Mouse (Mus musculus) hematopoietic stem cell, adult 5-6 weeks (primary cell): ENCODE data around the gene Cyld. TPM values are rescaled to one million over a fixed set of nuclear protein-coding genes. Genes with fewer than 3 reads are reported as not detected.

Experiments used
- ATAC-seq, 2 experiments: fragments of 125-278 bp in 1 of 2; replicated peaks in 1 of 2; 2 replicates each; pipeline ENCODE4 v1.8.0; 2016 to 2017; ENCODE audit warnings: inconsistent platforms in 2 of 2, mild to moderate bottlenecking in 2 of 2, moderate number of reproducible peaks in 2 of 2, low read depth in 1 of 2, moderate TSS enrichment in 1 of 2; ENCODE audit not compliant: low FRiP score in 2 of 2, poor library complexity in 2 of 2, severe bottlenecking in 2 of 2, insufficient read depth in 1 of 2, low TSS enrichment in 1 of 2
- total RNA-seq: library from RNA; stranded (forward); fragments of 172-1452, 232-1000 nt; gene quantifications from 2 replicates; pipeline ENCODE4 v1.2.3, GENCODE M21; 2017

The Cyld gene
- total RNA-seq, 1 experiment from 2014 or later = 59.1 TPM

DNA sequence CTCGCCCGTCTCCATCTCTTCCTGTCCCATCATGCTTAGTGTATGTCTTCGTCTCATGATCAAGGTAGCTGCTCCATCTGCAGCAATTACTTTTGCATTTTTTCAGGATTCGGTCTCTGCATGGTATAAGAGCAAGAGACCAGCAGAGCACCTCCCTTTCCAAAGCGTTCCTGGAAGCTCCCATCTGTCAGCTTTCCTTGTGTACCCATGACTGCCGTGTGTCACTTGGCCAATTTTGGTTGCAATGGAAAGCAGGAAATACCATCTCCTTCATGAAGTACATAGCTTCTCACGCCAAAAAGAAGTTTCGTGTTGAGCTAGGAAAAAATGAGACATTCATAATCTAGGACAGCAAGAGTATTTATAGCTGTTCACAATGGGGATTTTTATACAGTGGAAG is 15.8 kb upstream of the Cyld start:
- no peak for ATAC-seq

- ATAC-seq = no peak
Observed at GRCm38 (mm10) chr8:88683656-88684289, 13.1 kb upstream of the Cyld start.

GRCm38 (mm10) chr8:88686226-88686905 is 10.5 kb upstream of the Cyld start:
- ATAC-seq = no peak

DNA sequence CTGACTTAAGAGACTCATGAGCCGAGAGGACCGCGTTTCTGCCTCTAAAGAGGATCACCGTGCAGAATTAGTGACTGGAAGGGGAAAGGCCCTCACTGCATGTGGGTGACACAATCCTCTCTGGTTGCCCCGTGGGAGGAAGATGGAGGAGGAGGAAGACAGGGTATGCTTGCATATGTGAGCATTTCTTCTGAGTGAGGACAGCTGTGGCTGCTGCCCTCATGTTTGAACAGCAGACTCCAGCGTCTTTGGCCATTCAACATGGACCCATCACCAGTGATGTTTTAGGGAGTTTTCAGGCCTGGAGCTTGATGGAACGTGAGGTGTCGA is 10.0 kb upstream of the Cyld start:
- ATAC-seq = no peak

DNA sequence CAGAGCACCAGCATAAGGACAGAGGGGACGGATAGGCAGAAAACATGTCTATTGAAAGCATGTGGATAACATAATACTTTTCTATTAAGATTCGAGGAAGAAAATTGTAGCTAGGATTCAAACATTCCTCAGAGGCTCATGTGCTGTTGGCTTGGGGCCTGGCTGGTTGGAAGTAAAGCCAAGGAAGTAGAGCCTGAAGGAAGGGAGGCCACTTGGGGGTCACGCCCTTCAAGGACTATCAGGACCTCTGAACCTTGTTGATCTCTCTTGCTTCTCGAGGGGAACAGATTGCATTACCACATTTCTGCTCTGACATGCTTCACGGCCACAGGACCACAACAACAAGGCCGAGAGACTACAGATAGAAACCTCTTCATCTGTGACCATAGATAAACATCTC is 7.7 kb upstream of the Cyld start:
- ATAC-seq = no peak

GRCm38 (mm10) chr8:88689891-88690290 is 6.9 kb upstream of the Cyld start:
- ATAC-seq = no peak

GRCm38 (mm10) chr8:88691342-88691948 is 5.4 kb upstream of the Cyld start:
- ATAC-seq = no peak

DNA sequence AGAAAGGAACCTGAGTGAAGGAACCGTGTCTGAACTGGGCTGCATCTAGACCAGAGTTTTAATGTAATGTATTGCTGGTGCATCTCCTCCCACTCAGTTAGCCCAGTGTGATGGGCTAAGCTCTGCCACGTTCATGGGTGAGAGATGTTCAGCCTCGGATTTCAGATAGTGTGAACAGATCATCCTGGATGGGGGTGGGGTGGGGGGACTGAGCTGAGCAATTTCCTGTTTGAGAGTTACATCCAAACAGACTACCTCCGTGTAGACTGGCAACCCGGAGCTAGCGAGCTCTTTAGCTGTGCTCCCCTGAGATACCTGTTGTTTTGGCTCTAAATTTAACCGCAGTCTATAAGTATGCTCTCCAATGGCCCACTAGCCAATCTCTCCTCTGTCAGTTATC is 4.9 kb upstream of the Cyld start:
- no peak for ATAC-seq

DNA sequence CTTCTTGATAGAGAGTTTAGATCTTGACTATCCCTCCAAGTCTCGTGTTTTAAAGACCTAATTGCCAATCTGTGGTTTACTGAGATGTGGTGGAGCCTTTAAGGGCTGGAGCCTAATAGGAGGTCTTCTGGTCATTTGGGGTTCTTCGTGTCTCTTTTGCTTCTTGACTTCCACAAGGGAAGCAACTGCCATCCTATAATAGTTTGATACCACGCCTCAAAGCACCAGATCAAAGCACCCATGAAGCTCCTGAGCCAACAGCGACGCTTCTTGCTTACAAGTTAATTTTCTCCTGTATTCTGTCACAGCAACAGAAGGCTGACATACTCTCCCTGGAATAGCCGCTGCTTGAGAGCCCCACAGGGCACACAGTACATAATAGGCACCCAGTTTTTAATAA is 4.0 kb upstream of the Cyld start:
- ATAC-seq = no peak

DNA sequence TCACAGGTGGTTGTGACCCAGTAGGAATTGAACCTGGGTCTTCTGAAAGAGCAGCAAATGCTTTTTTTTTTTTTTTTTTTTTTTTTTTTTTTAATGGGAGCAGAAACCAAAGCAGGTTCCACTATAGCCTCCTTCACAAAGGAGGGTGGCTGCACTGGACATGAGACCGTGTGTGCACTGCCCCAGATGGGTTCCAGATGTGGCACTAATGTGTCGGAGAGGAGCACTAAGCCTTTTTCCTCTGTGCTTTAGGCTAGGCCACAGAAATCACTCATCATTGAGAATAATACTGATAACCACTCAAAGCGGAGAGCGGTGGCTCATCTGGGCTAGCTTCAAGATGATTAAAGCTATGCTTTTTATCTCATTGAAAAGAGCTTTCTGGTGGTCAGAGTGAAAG is 3.5 kb upstream of the Cyld start:
- no peak for ATAC-seq

- ATAC-seq = peak in 1 of 2 experiments; percentile 58; a peak in 1 of 4 replicates
Observed at GRCm38 (mm10) chr8:88694291-88694690, 2.5 kb upstream of the Cyld start.

DNA sequence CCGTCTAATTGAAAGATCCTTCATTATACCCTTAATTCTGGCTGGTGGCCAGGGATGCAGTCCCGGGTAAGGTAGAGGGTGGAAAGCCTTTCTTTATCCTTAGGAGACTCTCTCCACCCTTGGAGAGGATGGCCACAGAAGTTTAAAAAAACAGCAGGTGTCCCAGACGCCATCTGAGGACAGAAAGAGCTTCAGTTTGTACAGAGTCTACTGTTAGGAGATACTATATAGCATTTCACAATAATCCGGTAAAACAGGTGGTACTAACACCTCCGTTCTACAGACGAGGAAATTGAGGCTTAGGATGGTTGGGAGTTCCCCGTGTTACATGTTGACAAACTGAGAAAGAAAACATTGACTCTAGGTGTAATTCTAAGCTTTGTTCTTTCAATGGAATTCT is 600 bp upstream of the Cyld start:
- ATAC-seq = no peak

DNA sequence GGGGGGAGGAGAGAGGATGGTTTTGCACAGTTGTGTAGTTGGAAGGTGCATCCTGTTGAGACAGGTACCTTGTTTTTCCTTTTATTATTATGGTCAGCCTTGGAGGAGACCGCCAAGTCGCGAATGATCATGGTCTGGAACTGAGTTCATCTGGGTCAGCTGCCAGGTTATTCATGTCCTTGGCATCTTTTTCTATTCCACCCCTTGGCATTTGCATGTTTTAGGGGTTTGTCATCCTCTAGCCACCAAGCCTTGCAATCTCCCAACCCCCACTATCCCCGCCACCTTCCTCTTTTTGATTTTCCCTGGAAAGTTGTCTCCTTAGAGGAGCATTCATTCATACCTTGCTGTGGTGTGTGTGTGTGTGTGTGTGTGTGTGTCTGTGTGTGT is 809 bp downstream of the Cyld start:
- ATAC-seq = no peak

DNA sequence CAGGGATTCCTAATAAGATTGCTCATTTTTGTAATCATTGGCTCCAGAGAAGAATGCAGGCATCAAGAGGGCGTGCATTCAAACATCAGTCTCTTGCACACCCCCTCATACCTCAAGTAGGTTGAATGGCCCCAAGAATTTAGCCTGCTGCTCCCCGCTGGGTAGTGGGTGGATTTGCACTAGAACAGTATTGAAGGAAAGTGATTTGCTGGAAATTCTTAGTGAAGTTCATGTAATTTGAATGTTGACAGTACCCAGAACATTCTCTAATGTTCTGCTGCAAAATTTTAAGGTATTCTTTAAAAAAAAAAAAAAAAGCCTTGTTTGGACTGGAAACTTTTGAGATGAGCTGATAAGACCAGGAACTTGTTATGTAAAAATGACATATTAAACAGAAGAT is 1.2 kb downstream of the Cyld start:
- ATAC-seq = no peak

DNA sequence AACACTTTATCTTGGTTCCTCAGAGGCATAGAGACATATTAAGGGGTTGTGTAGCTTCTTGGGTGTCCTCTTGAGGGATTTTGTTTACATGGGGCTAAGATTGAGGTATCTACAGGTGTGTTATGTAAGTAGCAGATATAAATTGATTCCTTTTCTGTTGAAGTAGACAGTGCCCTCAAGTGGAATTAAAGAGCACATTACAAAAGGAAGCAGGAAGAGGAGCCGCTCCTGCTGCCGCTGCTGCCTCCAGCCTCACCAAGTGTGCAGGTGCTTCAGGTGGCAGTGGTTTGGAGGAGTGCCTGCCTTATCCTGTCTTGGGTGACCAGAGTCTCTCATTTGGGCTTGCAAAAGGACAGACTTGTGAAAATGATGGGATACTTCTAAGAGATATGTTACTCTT is 4.8 kb downstream of the Cyld start:
- no peak for ATAC-seq

DNA sequence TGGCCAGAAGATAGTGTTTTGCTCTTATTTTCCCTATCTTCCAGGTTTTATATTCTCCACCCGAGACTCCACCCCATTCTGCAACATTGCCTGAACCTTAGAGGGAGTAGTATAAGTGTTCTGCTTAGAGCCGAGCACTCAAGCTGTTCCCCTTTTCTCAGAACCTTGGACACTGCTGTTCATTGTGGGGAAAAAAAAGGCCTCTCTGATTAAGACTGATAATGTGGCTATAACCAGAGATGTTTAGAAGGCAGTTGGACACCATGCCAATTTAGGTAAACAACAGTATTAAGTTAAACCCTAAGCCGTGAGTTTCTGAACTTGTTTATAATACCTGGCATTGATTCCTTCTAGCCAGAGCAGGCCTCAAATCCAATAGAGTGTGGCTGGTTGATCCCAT is 6.0 kb downstream of the Cyld start:
- ATAC-seq = no peak

DNA sequence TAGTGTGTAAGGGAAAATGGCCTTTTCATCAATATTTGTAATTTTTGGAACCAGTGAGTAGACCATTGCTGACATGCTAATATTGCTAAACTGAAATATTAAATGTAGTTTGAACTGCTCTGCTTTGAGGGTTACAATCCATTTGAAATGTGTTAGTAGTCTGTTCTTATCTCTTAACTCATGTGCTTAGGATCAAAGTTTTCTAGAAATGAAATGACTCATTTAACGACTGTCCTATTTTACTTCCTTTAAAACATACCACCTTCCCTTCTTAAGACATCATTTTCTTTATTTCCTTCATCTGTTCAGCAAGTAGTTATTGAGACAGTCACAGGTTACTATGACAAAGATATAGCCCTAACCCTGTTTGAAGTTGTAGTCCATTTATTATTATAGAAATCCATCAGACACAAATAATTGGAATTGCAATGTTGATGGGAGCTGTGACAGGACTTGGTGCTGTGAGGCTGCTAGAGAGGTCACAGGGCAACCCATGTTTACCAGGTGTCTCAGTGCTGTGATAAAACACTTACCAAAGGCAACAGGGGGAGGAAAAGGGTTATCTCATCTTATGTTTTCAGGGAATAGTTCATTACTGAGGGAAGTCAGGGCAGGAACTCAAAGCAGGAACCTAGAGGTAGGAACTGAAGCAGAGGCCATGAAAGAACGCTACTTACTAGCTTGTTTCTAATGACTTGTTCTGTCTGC is 26.6 kb downstream of the Cyld start:
- ATAC-seq = no peak

DNA sequence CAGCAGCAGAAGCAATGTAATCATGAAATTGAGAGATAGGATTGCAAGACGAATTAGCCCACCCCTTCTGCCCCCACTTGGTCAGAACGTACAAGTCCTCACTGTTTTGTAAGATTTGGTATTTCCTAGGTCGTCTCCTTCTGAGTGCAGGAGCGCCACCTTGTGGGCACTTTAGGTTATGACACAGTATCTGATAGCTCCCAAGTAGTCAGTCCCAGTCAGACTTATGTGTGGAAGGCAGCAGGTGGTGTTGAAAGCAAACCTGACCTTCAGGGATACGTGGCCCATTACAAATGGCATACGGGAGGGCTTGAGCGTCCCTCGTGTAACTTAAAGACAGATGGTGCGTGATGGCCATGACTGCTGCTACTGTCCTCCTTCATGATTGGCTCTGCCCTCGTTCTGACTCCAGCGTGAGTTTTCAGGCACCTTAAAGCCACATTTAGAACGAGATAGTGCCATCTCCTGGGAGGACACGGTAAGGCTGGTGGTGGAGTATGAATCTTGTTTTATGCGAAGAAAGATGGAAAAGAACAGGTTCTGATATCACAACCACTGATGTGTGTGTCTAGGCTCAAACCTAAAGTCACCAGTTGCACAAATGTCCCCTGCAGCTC is 58.5 kb downstream of the Cyld start:
- ATAC-seq = peak; percentile 86 to 87
